Mouse (Mus musculus): Measurements from ENCODE around the gene Mrps21. TPM values are rescaled to one million over a fixed set of nuclear protein-coding genes. Genes with fewer than 3 reads are reported as not detected.

Gene Mrps21
- polyA plus RNA-seq, 1 experiment from 2014 or later, result 362 TPM

GRCm38 (mm10) chr3:95879063-95879462 is 7.7 kb upstream of the Mrps21 start:
- 84% methylated on average over 4 of the region's 4 CpGs for WGBS
- H3K4me3 ChIP-seq (ENCODE audit: low read length), result no peak overlapping the region
- no peak overlapping the region for H3K27ac ChIP-seq (ENCODE audit: low read length)
- no peaks in the 10 kb centered on the region for H3K27me3 ChIP-seq (ENCODE audit: control insufficient read depth, insufficient read depth, low read depth, low read length)
- H3K4me2 ChIP-seq (ENCODE audit: low read depth, low read length), result no peak overlapping the region
- peaks cover under 1% of the 10 kb centered on the region; the same call in 1 of the 2 replicates for H3K36me3 ChIP-seq (ENCODE audit: control insufficient read depth, insufficient read depth, low read length)
- no peak for ATAC-seq (ENCODE audit: low read depth)
- H3K9me3 ChIP-seq (ENCODE audit: control insufficient read depth, low read length), result no peaks in the 10 kb centered on the region
- H3K4me1 ChIP-seq (replicated peaks; ENCODE audit: control insufficient read depth, insufficient read depth, low read length), result peaks cover 12% of the 10 kb centered on the region
- no peak overlapping the region for H3K9ac ChIP-seq (ENCODE audit: low read length)

- no peaks in the 10 kb centered on the region for H3K27me3 ChIP-seq (ENCODE audit: control insufficient read depth, insufficient read depth, low read depth, low read length)
- no peak for ATAC-seq (ENCODE audit: low read depth)
- 63% methylated on average over 7 of the region's 7 CpGs for WGBS
- H3K9me3 ChIP-seq (ENCODE audit: control insufficient read depth, low read length), result no peaks in the 10 kb centered on the region
- no peak overlapping the region for H3K27ac ChIP-seq (ENCODE audit: low read length)
- H3K36me3 ChIP-seq (ENCODE audit: control insufficient read depth, insufficient read depth, low read length), result peaks cover 12% of the 10 kb centered on the region
- H3K9ac ChIP-seq (ENCODE audit: low read length), result peak overlapping the region; percentile 78
- H3K4me2 ChIP-seq (ENCODE audit: low read depth, low read length), result peak overlapping the region; percentile 74
- peaks cover 10% of the 10 kb centered on the region for H3K4me1 ChIP-seq (replicated peaks; ENCODE audit: control insufficient read depth, insufficient read depth, low read length)
- peak overlapping the region; percentile 80 for H3K4me3 ChIP-seq (ENCODE audit: low read length)
Observed at GRCm38 (mm10) chr3:95872048-95872447, 729 bp upstream of the Mrps21 start.

- Histone ChIP-seq H3K9ac (ENCODE audit: low read length) (peak overlapping the region; percentile 78), H3K4me3 (ENCODE audit: low read length) (peak overlapping the region; percentile 80), H3K27me3 (ENCODE audit: control insufficient read depth, insufficient read depth, low read depth, low read length) (no peaks in the 10 kb centered on the region), H3K9me3 (ENCODE audit: control insufficient read depth, low read length) (no peaks in the 10 kb centered on the region), H3K4me1 (replicated peaks; ENCODE audit: control insufficient read depth, insufficient read depth, low read length) (peaks cover 10% of the 10 kb centered on the region), H3K27ac (ENCODE audit: low read length) (peak overlapping the region; percentile 81), H3K36me3 (ENCODE audit: control insufficient read depth, insufficient read depth, low read length) (peaks cover 14% of the 10 kb centered on the region), H3K4me2 (ENCODE audit: low read depth, low read length) (peak overlapping the region; percentile 74)
- peak; percentile 26; the same call in 1 of the 2 replicates for ATAC-seq (ENCODE audit: low read depth)
- 3% methylated on average over 15 of the region's 15 CpGs for WGBS
Observed at GRCm38 (mm10) chr3:95870976-95871375, 343 bp downstream of the Mrps21 start.

DNA sequence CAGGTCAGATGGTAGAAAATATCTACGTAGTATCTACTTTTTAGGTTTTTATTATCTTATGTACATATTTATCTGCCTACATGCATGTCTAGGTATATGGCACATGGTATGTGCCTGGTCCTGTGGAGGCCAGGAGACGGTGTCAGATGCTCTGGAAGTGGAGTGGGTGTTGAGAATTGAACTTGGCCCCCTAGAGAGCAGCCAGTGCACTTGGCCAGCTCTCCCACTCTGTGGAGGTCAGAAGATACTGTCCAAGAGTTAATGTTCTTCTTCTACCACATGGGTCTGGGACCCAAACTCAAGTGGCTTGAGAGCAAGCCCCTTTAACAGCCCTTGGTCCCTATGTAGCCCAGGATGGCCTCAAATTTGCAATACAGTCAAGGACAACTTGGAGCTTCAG is 3.9 kb downstream of the Mrps21 start:
- no peak overlapping the region for H3K9ac ChIP-seq (ENCODE audit: low read length)
- peaks cover 9% of the 10 kb centered on the region for H3K4me1 ChIP-seq (replicated peaks; ENCODE audit: control insufficient read depth, insufficient read depth, low read length)
- H3K4me3 ChIP-seq (ENCODE audit: low read length), result no peak overlapping the region
- WGBS, result 91% methylated on average over 2 of the region's 2 CpGs
- no peaks in the 10 kb centered on the region for H3K27me3 ChIP-seq (ENCODE audit: control insufficient read depth, insufficient read depth, low read depth, low read length)
- no peak for ATAC-seq (ENCODE audit: low read depth)
- no peak overlapping the region for H3K27ac ChIP-seq (ENCODE audit: low read length)
- no peak overlapping the region for H3K4me2 ChIP-seq (ENCODE audit: low read depth, low read length)
- no peaks in the 10 kb centered on the region for H3K9me3 ChIP-seq (ENCODE audit: control insufficient read depth, low read length)
- H3K36me3 ChIP-seq (ENCODE audit: control insufficient read depth, insufficient read depth, low read length), result peaks cover 28% of the 10 kb centered on the region

DNA sequence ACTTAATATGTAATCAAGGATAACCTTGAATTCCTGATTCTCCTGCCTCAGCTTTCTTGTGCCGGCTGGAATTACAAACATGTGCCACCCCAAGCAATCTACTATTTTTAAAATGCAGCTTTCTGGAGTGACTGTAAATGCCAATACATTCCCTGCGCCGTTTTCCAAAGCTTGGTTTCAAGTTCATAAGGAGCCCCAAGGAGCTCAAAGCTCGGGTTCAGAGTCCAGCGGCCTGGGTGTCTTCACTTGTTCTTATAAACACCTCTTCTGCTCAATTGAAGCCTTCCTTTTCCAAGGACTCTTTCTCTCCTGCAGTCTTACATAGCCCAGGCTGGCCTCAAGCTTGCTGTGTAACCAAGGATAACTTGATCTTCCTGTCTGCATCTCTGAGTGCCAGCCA is 5.2 kb downstream of the Mrps21 start:
- H3K36me3 ChIP-seq (ENCODE audit: control insufficient read depth, insufficient read depth, low read length), result peaks cover 28% of the 10 kb centered on the region
- WGBS, result 85% methylated on average over 5 of the region's 5 CpGs

GRCm38 (mm10) chr3:95865571-95865970 is 5.7 kb downstream of the Mrps21 start:
- Histone ChIP-seq H3K9ac (ENCODE audit: low read length) (no peak overlapping the region), H3K27ac (ENCODE audit: low read length) (no peak overlapping the region), H3K27me3 (ENCODE audit: control insufficient read depth, insufficient read depth, low read depth, low read length) (no peaks in the 10 kb centered on the region), H3K4me2 (ENCODE audit: low read depth, low read length) (no peak overlapping the region), H3K9me3 (ENCODE audit: control insufficient read depth, low read length) (no peaks in the 10 kb centered on the region), H3K36me3 (ENCODE audit: control insufficient read depth, insufficient read depth, low read length) (peaks cover 28% of the 10 kb centered on the region), H3K4me1 (replicated peaks; ENCODE audit: control insufficient read depth, insufficient read depth, low read length) (peaks cover 3% of the 10 kb centered on the region), H3K4me3 (ENCODE audit: low read length) (no peak overlapping the region)
- no peak for ATAC-seq (ENCODE audit: low read depth)
- WGBS, result 87% methylated on average over 20 of the region's 20 CpGs

More for the DNA sequence above, 5.2 kb downstream of the Mrps21 start:
- no peak for ATAC-seq (ENCODE audit: low read depth)
- Histone ChIP-seq H3K27me3 (ENCODE audit: control insufficient read depth, insufficient read depth, low read depth, low read length) (no peaks in the 10 kb centered on the region), H3K4me2 (ENCODE audit: low read depth, low read length) (no peak overlapping the region), H3K9me3 (ENCODE audit: control insufficient read depth, low read length) (no peaks in the 10 kb centered on the region), H3K4me1 (replicated peaks; ENCODE audit: control insufficient read depth, insufficient read depth, low read length) (peaks cover 4% of the 10 kb centered on the region), H3K9ac (ENCODE audit: low read length) (no peak overlapping the region), H3K4me3 (ENCODE audit: low read length) (no peak overlapping the region), H3K27ac (ENCODE audit: low read length) (no peak overlapping the region)

GRCm38 (mm10) chr3:95865050-95865449 is 6.3 kb downstream of the Mrps21 start:
- ATAC-seq (ENCODE audit: low read depth), result no peak
- 82% methylated on average over 5 of the region's 5 CpGs for WGBS
- Histone ChIP-seq H3K27me3 (ENCODE audit: control insufficient read depth, insufficient read depth, low read depth, low read length) (no peaks in the 10 kb centered on the region), H3K27ac (ENCODE audit: low read length) (no peak overlapping the region), H3K36me3 (ENCODE audit: control insufficient read depth, insufficient read depth, low read length) (peaks cover 28% of the 10 kb centered on the region), H3K9me3 (ENCODE audit: control insufficient read depth, low read length) (no peaks in the 10 kb centered on the region), H3K4me2 (ENCODE audit: low read depth, low read length) (no peak overlapping the region), H3K4me1 (replicated peaks; ENCODE audit: control insufficient read depth, insufficient read depth, low read length) (no peaks in the 10 kb centered on the region), H3K4me3 (ENCODE audit: low read length) (no peak overlapping the region), H3K9ac (ENCODE audit: low read length) (no peak overlapping the region)

GRCm38 (mm10) chr3:95863578-95863977 is 7.7 kb downstream of the Mrps21 start:
- Histone ChIP-seq H3K9me3 (ENCODE audit: control insufficient read depth, low read length) (no peaks in the 10 kb centered on the region), H3K4me2 (ENCODE audit: low read depth, low read length) (no peak overlapping the region), H3K9ac (ENCODE audit: low read length) (no peak overlapping the region), H3K4me3 (ENCODE audit: low read length) (no peak overlapping the region), H3K27me3 (ENCODE audit: control insufficient read depth, insufficient read depth, low read depth, low read length) (no peaks in the 10 kb centered on the region), H3K36me3 (ENCODE audit: control insufficient read depth, insufficient read depth, low read length) (peaks cover 24% of the 10 kb centered on the region), H3K4me1 (replicated peaks; ENCODE audit: control insufficient read depth, insufficient read depth, low read length) (no peaks in the 10 kb centered on the region), H3K27ac (ENCODE audit: low read length) (no peak overlapping the region)
- no peak for ATAC-seq (ENCODE audit: low read depth)
- 62% methylated on average over 7 of the region's 7 CpGs for WGBS

- Histone ChIP-seq H3K4me1 (replicated peaks; ENCODE audit: control insufficient read depth, insufficient read depth, low read length) (no peaks in the 10 kb centered on the region), H3K4me3 (ENCODE audit: low read length) (no peak overlapping the region), H3K4me2 (ENCODE audit: low read depth, low read length) (no peak overlapping the region), H3K27me3 (ENCODE audit: control insufficient read depth, insufficient read depth, low read depth, low read length) (no peaks in the 10 kb centered on the region), H3K9ac (ENCODE audit: low read length) (no peak overlapping the region), H3K36me3 (ENCODE audit: control insufficient read depth, insufficient read depth, low read length) (peaks cover 14% of the 10 kb centered on the region), H3K27ac (ENCODE audit: low read length) (no peak overlapping the region), H3K9me3 (ENCODE audit: control insufficient read depth, low read length) (no peaks in the 10 kb centered on the region)
- peak; percentile 73 for ATAC-seq (ENCODE audit: low read depth)
- WGBS, result 41% methylated on average over 2 of the region's 2 CpGs
Observed at GRCm38 (mm10) chr3:95861796-95862195, 9.5 kb downstream of the Mrps21 start.

GRCm38 (mm10) chr3:95861216-95861615 is 10.1 kb downstream of the Mrps21 start:
- ATAC-seq (ENCODE audit: low read depth), result no peak
- H3K27me3 ChIP-seq (ENCODE audit: control insufficient read depth, insufficient read depth, low read depth, low read length), result no peaks in the 10 kb centered on the region
- peaks cover under 1% of the 10 kb centered on the region; the same call in 1 of the 2 replicates for H3K4me1 ChIP-seq (replicated peaks; ENCODE audit: control insufficient read depth, insufficient read depth, low read length)
- no peaks in the 10 kb centered on the region for H3K9me3 ChIP-seq (ENCODE audit: control insufficient read depth, low read length)
- WGBS, result 71% methylated on average over 10 of the region's 10 CpGs
- H3K4me3 ChIP-seq (ENCODE audit: low read length), result no peak overlapping the region
- no peak overlapping the region for H3K27ac ChIP-seq (ENCODE audit: low read length)
- H3K9ac ChIP-seq (ENCODE audit: low read length), result no peak overlapping the region
- H3K4me2 ChIP-seq (ENCODE audit: low read depth, low read length), result no peak overlapping the region
- peaks cover 14% of the 10 kb centered on the region for H3K36me3 ChIP-seq (ENCODE audit: control insufficient read depth, insufficient read depth, low read length)
